Mouse (Mus musculus) C2C12 (cell line): ENCODE measurements around the gene Rap1b.

Source experiments
- CTCF ChIP-seq: IDR thresholded peaks from one replicate; pipeline ENCODE4 v1.5.1; 2011; ENCODE audit not compliant: control insufficient read depth, insufficient read depth, insufficient read length
- USF1 ChIP-seq: IDR thresholded peaks from one replicate; pipeline ENCODE4 v1.6.1; 2011; ENCODE audit warnings: low read depth, mild to moderate bottlenecking, control low read depth, moderate library complexity

DNA sequence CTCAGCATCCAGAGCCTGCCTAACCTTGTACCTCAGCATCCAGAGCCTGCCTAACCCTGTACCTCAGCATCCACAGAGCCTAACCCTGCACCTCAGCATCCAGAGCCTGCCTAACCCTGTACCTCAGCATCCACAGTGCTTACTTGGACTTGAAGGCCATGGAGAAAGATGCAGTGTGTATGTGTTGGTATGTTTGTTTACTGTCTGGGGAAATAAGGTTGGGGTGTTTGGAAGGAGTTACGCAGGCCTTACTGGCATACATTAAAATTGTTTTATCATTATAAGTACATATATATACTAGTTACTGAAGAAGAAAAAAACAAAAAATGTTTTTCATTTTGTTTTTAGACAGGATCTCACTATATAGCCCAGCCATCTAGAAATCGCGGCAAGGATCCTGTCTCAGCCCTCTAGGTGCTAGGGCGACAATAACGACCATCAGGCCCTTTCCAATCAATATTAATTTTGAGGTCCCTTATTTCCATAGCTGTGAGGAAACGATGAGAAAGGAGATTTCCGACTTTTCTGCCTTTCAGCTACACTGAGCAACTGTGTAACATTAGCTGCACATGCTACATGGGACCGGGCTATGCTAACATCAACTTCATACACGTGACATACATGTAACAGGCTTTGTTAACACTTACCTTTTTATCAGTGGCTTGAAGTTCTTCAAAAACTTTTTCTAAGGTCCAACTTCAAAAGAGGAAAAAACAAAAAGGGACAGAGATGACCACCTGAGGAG lies 76.1 kb downstream of the Rap1b start:
- TF ChIP-seq CTCF (no peak), USF1 (no peak)
